Mouse (Mus musculus) thymus, adult 2 months (tissue): ENCODE measurements around the gene Trim14.
A peak's percentile ranks its signal among the peaks of the same experiment; 100 is the strongest.

ENCODE experiments used
- CTCF ChIP-seq: fragments of 200-500 bp; IDR thresholded peaks from 2 replicates; pipeline ENCODE4 v1.5.1; 2012; ENCODE audit warnings: mild to moderate bottlenecking, control low read depth, low read length, moderate library complexity, borderline replicate concordance; ENCODE audit not compliant: control insufficient read depth, poor library complexity, insufficient read depth; ENCODE audit errors: extremely low read depth
- POLR2A ChIP-seq: fragments of 200-500 bp; IDR thresholded peaks from 2 replicates; pipeline ENCODE4 v1.6.1; 2012; ENCODE audit warnings: mild to moderate bottlenecking, low read length, control low read depth, moderate library complexity; ENCODE audit not compliant: control insufficient read depth, poor library complexity, insufficient read depth; ENCODE audit errors: extremely low read depth

DNA sequence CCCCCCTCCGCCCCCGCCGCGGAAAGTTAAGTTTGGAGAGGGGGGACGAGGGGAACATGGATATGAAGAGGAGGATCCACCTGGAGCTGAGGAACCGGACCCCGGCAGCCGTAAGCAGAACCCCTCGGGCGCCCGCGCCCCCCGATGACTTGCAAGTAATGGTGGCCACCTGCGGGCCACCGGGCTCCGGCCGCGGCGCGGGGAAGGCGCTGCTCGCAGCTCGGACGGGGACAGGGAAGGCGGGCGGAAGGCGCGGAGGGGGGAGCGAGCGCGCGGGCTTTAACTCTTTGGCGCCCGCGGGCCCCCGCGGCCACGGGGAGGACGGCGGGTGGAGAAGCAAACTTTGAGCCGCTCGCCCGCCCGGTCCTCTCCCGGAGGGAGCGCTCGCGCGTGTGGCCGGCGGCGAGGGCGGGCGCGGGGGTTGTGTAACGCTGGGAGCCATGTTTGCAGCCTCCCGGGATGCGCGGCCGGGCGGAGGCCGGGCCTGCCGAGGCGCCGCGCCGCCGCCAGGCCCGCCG lies 84.6 kb downstream of the Trim14 start:
- TF ChIP-seq CTCF (no peak), POLR2A (peak; percentile 12; the same call in 1 of the 2 replicates)
